Mouse (Mus musculus): ENCODE measurements around the gene Aaed1. TPM values are rescaled to one million over a fixed set of nuclear protein-coding genes. Genes with fewer than 3 reads are reported as not detected.
"Not testable (repeated sequence)": the region's sequence is repeated elsewhere in the genome, so short reads cannot be mapped to it uniquely, and the experiment has no call there.

The Aaed1 gene
- polyA plus RNA-seq, 1 experiment from 2014 or later = 42.6 TPM

DNA sequence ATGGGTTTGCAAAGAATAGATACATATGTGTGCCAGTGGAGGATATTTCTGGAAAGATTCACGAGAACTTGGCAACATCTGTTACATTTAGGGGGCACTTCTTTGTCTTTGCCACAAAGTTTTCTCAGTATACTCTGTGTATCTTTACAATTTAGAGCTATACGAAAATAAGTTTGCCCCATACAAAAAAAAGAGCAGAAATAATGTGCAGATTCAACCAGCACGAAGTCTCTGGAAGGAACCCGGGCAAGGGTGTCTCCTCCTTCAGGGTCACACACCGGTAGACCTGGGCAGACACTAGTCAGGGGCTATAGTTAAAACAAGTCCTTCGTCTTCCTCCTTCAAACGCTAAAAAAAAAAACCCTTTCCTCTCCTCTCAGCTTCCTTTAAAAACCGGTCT, 39.2 kb downstream of the Aaed1 start:
- Histone ChIP-seq H3K27me3 (no peaks in the 10 kb centered on the region), H3K4me2 (peak overlapping the region; percentile 99), H3K4me3 (replicated peaks) (peak overlapping the region; percentile 80), H3K9ac (replicated peaks) (no peak overlapping the region), H3K9me3 (no peaks in the 10 kb centered on the region), H3K36me3 (no peaks in the 10 kb centered on the region; the same call in 1 of the 2 replicates), H3K4me1 (replicated peaks) (peaks cover 7% of the 10 kb centered on the region), H3K27ac (no peak overlapping the region)
- 44% methylated on average over 8 of the region's 8 CpGs for WGBS
- no peak for ATAC-seq (ENCODE audit: insufficient number of reproducible peaks, insufficient read depth, low FRiP score, low TSS enrichment, low read depth)

DNA sequence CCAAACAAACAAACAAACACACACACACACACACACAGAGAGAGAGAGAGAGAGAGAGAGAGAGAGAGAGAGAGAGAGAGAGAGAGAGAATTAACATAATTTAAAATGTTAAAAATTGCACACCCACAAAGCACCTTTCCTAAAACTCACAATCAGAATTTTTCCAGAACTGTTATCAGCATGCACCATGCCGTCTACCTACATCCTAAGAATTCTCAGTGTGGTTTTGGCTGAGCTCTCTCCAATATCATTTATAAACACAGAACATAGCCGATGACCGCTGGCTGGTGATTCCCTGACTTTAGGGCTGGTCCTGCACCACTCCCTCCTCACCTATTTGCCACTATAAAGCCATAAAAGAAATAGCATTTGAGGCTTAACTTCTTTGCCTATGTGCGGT, 44.1 kb downstream of the Aaed1 start:
- Histone ChIP-seq H3K9ac (replicated peaks) (no peak overlapping the region), H3K4me1 (replicated peaks) (peaks cover 4% of the 10 kb centered on the region), H3K4me3 (replicated peaks) (no peak overlapping the region), H3K36me3 (no peaks in the 10 kb centered on the region; the same call in 1 of the 2 replicates), H3K4me2 (no peak overlapping the region), H3K27me3 (no peaks in the 10 kb centered on the region), H3K9me3 (peaks cover 3% of the 10 kb centered on the region; the same call in 1 of the 2 replicates), H3K27ac (no peak overlapping the region)
- ATAC-seq (ENCODE audit: insufficient number of reproducible peaks, insufficient read depth, low FRiP score, low TSS enrichment, low read depth) = no peak
- WGBS = 50% methylated on average over 4 of the region's 4 CpGs

DNA sequence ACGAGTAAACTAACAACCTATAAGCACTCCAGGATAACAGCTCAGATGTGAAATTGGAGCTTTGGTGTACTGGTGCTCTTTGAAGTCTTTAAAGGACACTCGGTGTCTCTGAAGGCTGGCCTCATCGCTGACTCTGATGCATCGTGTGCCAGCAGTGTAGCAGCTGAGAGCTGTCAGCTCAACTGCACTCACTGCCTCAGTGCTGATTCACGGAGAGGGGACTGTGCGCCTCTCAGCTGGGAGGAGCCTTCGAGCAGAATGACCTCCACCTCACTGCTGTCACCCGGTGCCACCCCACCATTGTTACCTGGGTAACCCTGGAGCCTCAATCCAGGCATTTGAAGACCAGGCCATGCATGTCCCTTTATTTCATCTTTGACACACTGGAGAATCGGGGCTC, 45.4 kb downstream of the Aaed1 start:
- Histone ChIP-seq H3K4me3 (replicated peaks) (no peak overlapping the region), H3K4me2 (no peak overlapping the region), H3K27me3 (no peaks in the 10 kb centered on the region), H3K9ac (replicated peaks) (no peak overlapping the region), H3K27ac (no peak overlapping the region), H3K4me1 (replicated peaks) (no peaks in the 10 kb centered on the region), H3K36me3 (no peaks in the 10 kb centered on the region; the same call in 1 of the 2 replicates), H3K9me3 (peaks cover 3% of the 10 kb centered on the region; the same call in 1 of the 2 replicates)
- WGBS = 14% methylated on average over 9 of the region's 9 CpGs
- ATAC-seq (ENCODE audit: insufficient number of reproducible peaks, insufficient read depth, low FRiP score, low TSS enrichment, low read depth) = no peak

DNA sequence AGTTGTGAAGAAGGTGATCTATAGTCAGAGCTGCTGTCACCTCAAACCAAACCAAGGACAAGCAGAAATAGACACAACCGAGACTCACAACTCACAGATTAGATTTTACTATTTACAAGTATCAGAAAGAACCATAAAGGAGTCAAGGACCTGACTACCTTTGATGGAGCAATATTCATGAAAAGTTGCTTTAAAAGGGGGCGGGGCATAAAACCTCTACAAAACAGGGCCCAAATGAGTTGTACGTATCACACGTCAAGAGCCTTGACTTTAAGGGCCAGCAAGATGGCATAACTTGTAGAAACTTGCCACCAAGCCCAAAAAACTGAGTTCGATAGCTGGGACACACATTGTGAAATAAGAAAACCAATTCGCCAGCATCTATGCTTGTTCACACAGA, 47.9 kb downstream of the Aaed1 start:
- H3K36me3 ChIP-seq = no peaks in the 10 kb centered on the region
- H3K9ac ChIP-seq (replicated peaks) = no peak overlapping the region
- ATAC-seq (ENCODE audit: insufficient number of reproducible peaks, insufficient read depth, low FRiP score, low TSS enrichment, low read depth) = no peak
- no peak overlapping the region for H3K4me2 ChIP-seq
- no peak overlapping the region for H3K27ac ChIP-seq
- no peaks in the 10 kb centered on the region for H3K27me3 ChIP-seq
- peaks cover 8% of the 10 kb centered on the region; the same call in 1 of the 2 replicates for H3K9me3 ChIP-seq
- WGBS = 92% methylated on average over 6 of the region's 6 CpGs
- H3K4me3 ChIP-seq (replicated peaks) = no peak overlapping the region
- no peaks in the 10 kb centered on the region for H3K4me1 ChIP-seq (replicated peaks)

DNA sequence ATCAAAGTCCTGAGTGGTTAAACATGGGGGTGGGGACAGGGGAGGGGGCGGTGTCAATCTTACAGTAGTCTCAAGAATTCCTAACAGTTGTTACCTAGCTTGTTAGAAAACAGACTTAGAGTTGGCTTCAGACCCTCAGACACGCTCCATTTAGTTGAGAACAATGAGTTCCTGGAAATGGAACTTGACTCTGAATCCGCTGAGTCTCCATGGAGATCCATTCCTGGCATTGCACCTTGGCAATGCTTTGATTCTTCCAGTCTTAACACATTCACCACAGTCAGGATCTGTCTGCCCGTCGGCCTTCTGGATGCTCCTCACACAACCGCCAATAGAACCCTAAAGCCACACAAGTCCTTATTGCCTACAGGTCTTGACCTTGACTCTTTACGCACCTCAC, 52.6 kb downstream of the Aaed1 start:
- 0 out of 2 replicates have a peak, but pooled peaks cover 4% of the 10 kb centered on the region for H3K9me3 ChIP-seq
- H3K4me3 ChIP-seq (replicated peaks) = no peak overlapping the region
- WGBS = 91% methylated on average over 7 of the region's 7 CpGs
- H3K27ac ChIP-seq = no peak overlapping the region
- peaks cover 17% of the 10 kb centered on the region for H3K4me1 ChIP-seq (replicated peaks)
- H3K4me2 ChIP-seq = no peak overlapping the region
- no peak for ATAC-seq (ENCODE audit: insufficient number of reproducible peaks, insufficient read depth, low FRiP score, low TSS enrichment, low read depth)
- no peak overlapping the region for H3K9ac ChIP-seq (replicated peaks)
- no peaks in the 10 kb centered on the region for H3K27me3 ChIP-seq
- H3K36me3 ChIP-seq = no peaks in the 10 kb centered on the region

DNA sequence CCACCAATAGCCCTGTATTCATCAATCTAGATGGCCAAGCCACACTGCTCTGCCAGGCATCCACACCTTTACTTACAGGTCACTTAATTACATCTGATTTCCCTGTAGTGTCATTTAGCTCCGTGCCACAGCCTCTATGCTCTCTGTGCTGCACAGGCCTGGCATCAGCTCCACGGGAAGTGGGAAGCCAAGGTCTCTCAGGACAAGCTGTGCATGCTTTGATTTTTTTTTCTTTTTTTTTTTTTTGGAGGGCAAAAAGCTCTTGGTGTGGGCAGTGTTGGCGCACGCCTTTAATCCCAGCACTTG, 54.0 kb downstream of the Aaed1 start:
- 53% methylated on average over 4 of the region's 4 CpGs for WGBS
- ATAC-seq (ENCODE audit: insufficient number of reproducible peaks, insufficient read depth, low FRiP score, low TSS enrichment, low read depth) = no peak
- Histone ChIP-seq H3K36me3 (no peaks in the 10 kb centered on the region), H3K4me2 (peak overlapping the region; percentile 6; the same call in 1 of the 2 replicates), H3K9me3 (0 out of 2 replicates have a peak, but pooled peaks cover 4% of the 10 kb centered on the region), H3K4me3 (replicated peaks) (no peak overlapping the region), H3K9ac (replicated peaks) (no peak overlapping the region), H3K27me3 (no peaks in the 10 kb centered on the region), H3K27ac (0 out of 2 replicates have a peak overlapping the region, but pooled peaks have one; percentile 25), H3K4me1 (replicated peaks) (peaks cover 17% of the 10 kb centered on the region)

DNA sequence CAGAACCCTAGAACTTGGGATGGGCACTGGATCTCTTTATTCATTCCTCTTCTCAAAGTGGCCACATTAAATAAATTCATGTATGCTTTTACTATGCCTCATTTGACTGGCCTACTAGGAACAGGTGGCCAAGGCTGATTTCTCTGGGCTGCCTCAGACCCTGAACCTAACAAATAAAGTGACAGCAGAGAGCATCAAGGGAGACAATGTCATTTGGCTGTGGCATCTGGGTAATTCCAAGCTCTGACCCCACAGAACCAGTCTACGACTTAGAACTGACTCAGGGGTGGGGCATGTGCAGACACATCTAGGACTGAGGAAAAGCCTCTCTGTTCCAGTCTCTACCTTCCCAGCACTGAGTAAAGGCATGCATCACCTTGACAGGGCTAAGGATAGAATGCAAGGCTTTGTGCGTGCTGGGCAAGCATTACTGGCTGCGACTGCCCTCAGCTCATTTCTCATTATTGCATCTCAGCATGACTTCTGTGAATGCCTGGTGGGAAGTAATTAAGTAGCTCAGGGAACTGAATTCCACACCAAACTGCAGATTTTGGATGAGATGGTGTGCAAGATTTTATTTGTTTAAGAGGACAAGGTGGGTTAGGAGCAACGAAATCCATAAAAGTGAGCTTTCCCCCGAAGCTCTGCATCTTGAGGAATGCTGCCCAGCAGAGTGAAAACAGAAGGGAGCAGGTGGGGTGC, 54.5 kb downstream of the Aaed1 start:
- 0 out of 2 replicates have a peak, but pooled peaks cover 4% of the 10 kb centered on the region for H3K9me3 ChIP-seq
- H3K4me2 ChIP-seq = peak overlapping the region; percentile 6; the same call in 1 of the 2 replicates
- H3K27me3 ChIP-seq = no peaks in the 10 kb centered on the region
- H3K27ac ChIP-seq = 0 out of 2 replicates have a peak overlapping the region, but pooled peaks have one; percentile 25
- no peaks in the 10 kb centered on the region for H3K36me3 ChIP-seq
- no peak overlapping the region for H3K9ac ChIP-seq (replicated peaks)
- no peak for ATAC-seq (ENCODE audit: insufficient number of reproducible peaks, insufficient read depth, low FRiP score, low TSS enrichment, low read depth)
- H3K4me3 ChIP-seq (replicated peaks) = no peak overlapping the region
- WGBS = 15% methylated on average over 5 of the region's 5 CpGs
- H3K4me1 ChIP-seq (replicated peaks) = peaks cover 17% of the 10 kb centered on the region

DNA sequence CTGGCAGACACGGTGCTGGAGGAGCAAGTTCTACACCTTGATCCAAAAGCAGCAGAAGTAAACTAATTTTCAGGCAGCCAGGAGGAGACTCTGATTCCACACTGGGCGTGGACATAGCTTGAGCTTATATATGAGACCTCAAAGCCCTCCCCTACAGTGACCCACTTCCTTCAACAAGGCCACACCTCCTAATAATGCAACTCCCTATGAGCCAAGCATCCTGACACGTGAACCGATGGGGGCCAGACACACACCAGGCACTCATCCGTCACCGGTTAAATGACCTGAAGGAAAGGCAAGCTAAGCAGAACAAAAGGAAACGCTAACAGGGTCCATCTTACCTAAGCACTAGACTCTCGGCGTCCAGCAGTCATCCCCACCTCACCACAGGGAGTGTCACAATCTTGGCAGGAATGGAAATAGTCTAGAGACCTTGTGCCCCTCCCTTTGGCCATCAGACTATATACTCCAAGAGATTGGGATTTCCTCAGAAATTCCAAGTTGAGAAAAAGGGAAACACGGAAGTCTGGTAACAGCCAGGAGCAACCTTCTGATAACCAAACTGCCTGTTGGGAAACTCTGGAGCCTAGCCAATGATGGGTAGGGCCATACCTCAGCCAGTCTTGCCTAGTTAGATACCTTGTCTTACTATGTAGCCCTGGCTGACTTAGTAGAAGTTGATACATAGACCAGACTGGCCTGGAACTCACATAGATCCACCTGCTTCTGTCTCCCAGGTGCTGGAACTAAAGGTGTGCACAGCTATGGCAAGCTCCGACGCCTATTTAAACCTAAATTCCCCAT, 55.3 kb downstream of the Aaed1 start:
- no peak for ATAC-seq (ENCODE audit: insufficient number of reproducible peaks, insufficient read depth, low FRiP score, low TSS enrichment, low read depth)
- Histone ChIP-seq H3K9me3 (0 out of 2 replicates have a peak, but pooled peaks cover 4% of the 10 kb centered on the region), H3K9ac (replicated peaks) (no peak overlapping the region), H3K27ac (0 out of 2 replicates have a peak overlapping the region, but pooled peaks have one; percentile 25), H3K36me3 (no peaks in the 10 kb centered on the region), H3K27me3 (no peaks in the 10 kb centered on the region), H3K4me1 (replicated peaks) (peaks cover 17% of the 10 kb centered on the region), H3K4me2 (no peak overlapping the region), H3K4me3 (replicated peaks) (no peak overlapping the region)
- 71% methylated on average over 12 of the region's 12 CpGs for WGBS

DNA sequence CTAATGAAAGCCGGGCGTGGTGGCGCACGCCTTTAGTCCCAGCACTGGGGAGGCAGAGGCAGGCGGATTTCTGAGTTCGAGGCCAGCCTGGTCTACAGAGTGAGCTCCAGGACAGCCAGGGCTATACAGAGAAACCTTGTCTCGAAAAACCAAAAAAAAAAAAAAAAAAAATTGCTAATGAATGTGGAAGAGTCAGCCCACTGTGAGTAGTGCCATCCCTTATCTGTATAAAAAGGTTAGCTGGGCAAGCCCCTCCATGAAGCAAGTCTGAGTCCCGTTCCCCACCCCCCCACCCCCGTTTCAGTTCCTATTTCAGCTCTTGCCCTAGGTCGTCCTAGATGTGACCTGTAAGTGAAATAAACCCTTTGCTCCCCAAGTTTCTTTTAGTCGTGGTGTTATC, 58.3 kb downstream of the Aaed1 start:
- H3K4me3 ChIP-seq (replicated peaks); ATAC-seq (ENCODE audit: insufficient number of reproducible peaks, insufficient read depth, low FRiP score, low TSS enrichment, low read depth); H3K27ac ChIP-seq; H3K9me3 ChIP-seq; H3K9ac ChIP-seq (replicated peaks); H3K27me3 ChIP-seq; H3K36me3 ChIP-seq; H3K4me2 ChIP-seq: not testable (repeated sequence)
- WGBS = 85% methylated on average over 11 of the region's 11 CpGs
- H3K4me1 ChIP-seq (replicated peaks) = peaks cover 18% of the 10 kb centered on the region

DNA sequence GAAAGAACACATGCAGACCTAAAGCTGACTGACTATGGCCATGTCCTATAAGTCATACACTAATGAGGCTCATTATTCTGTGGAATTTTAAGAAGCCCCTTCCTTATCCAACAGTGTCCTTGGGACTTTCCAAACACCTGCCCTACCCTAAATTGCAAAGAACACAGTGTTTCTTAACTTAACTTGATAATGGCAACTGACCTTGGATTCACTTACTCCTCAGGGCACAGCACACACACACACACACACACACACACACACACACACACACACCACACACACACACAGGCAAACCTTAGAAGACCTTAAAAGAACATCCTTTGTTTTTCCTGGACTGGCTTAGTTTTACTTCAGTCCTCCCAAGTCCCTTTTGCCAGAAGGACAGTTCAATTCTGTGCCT, 58.8 kb downstream of the Aaed1 start:
- Histone ChIP-seq H3K36me3 (no peaks in the 10 kb centered on the region), H3K4me3 (replicated peaks) (no peak overlapping the region), H3K9ac (replicated peaks) (no peak overlapping the region), H3K4me1 (replicated peaks) (peaks cover 20% of the 10 kb centered on the region), H3K4me2 (no peak overlapping the region), H3K9me3 (no peaks in the 10 kb centered on the region), H3K27me3 (no peaks in the 10 kb centered on the region), H3K27ac (no peak overlapping the region)
- no peak for ATAC-seq (ENCODE audit: insufficient number of reproducible peaks, insufficient read depth, low FRiP score, low TSS enrichment, low read depth)

DNA sequence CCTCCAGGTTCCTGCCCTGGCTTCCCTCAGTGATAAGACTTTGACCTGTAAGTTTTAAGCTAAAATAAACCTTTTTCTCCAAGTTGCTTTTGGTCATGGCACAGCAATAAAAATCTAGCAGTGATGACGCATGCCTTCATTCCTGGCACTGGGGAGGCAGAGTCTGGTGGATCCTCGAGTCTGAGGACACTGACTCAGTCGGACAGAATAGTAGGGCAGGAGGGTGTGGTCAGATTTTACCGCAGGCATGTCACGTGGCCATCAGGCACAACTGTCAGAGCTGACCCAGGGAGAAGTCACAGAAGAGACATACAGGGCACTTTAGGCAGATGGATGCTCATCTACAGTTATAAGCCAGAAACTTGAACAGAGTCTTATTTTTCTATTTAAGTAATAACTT, 60.4 kb downstream of the Aaed1 start:
- ATAC-seq (ENCODE audit: insufficient number of reproducible peaks, insufficient read depth, low FRiP score, low TSS enrichment, low read depth) = no peak
- no peaks in the 10 kb centered on the region for H3K36me3 ChIP-seq
- no peak overlapping the region for H3K4me3 ChIP-seq (replicated peaks)
- H3K4me1 ChIP-seq (replicated peaks) = peaks cover 15% of the 10 kb centered on the region
- no peak overlapping the region for H3K4me2 ChIP-seq
- WGBS = 74% methylated on average over 5 of the region's 5 CpGs
- no peaks in the 10 kb centered on the region for H3K27me3 ChIP-seq
- H3K9me3 ChIP-seq = no peaks in the 10 kb centered on the region
- H3K27ac ChIP-seq = no peak overlapping the region
- H3K9ac ChIP-seq (replicated peaks) = no peak overlapping the region
